Mouse (Mus musculus) cerebral cortex, adult 2 months (tissue): ENCODE results near the gene Olfr53.

Experiments
- WGBS: fragments of 180-500 bp; shearing (Covaris S2); methylation state at CpG from one replicate; pipeline ENCODE4 v1.1.7; 2018; 5-methylcytosine and 5-hydroxymethylcytosine counted together

The Olfr53 gene

GRCm38 (mm10) chr7:140646152-140646551, at the start of gene Olfr53:
Gene Olfr53 (plus strand): TSS chr7:140646452.
- 85% methylated on average over 1 of the region's 1 CpGs for WGBS

DNA sequence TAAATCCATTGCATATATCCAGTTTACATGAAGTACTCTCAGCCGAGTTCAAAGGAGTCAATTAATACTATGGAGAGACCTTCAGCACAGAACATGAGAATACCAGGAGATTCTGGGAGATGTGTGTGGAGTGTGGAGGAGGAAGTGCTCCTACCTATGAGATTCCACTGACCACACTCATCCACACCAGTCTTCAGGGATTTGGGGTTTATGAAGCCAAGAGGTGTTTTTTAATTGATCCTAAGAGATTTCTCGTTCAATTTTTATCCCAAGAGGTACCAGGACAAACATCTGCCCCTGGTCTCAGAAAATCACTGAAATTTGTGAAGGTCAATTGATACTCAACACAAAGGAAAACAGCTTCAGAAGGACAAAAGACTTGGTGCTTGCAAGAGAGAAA, 45.3 kb upstream of the Olfr53 start, which contains the start of gene Olfr46:
Gene Olfr46 (plus strand): TSS at position 301 of the 400 bp plus-strand sequence.
- WGBS = 81% methylated on average over 2 of the region's 2 CpGs

DNA sequence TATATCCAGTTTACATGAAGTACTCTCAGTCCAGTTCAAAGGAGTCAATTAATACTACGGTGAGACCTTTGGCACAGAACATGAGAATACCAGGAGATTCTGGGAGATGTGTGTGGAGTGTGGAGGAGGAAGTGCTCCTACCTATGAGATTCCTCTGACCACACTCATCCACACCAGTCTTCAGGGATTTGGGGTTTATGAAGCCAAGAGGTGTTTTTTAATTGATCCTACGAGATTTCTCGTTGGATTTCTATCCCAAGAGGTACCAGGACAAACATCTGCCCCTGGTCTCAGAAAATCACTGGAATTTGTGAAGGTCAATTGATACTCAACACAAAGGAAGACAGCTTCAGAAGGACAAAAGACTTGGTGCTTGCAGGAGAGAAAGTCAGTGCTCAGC, 17.6 kb upstream of the Olfr53 start, which contains the start of gene Olfr61:
Gene Olfr61 (plus strand): TSS at position 301 of the 400 bp plus-strand sequence.
- WGBS = 77% methylated on average over 3 of the region's 3 CpGs

GRCm38 (mm10) chr7:140630559-140630958, 15.7 kb upstream of the Olfr53 start:
- WGBS = 86% methylated on average over 1 of the region's 1 CpGs

DNA sequence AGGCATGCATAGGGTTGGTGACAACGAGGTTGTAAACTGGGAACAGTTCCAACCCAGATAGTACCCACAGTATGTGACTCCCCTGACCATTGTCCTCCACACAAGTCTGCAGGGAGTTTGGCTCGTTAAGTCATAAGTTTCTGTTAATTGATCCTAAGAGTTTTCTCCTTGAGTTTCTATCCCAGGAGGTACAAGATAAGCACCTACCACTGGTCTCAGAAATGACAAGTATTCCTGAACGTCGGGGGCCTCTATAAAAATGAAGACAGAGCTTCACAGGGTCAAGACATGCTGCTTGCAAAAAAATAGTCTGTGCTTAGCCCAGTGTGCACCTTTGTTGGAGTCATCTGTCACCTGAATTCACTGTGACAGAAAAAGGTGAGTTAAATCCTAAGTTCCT, 13.4 kb downstream of the Olfr53 start, which contains the start of gene Olfr539:
Gene Olfr539 (plus strand): TSS at position 301 of the 400 bp plus-strand sequence.
- 62% methylated on average over 4 of the region's 4 CpGs for WGBS

GRCm38 (mm10) chr7:140670693-140671092, 24.4 kb downstream of the Olfr53 start:
- 92% methylated on average over 3 of the region's 3 CpGs for WGBS

GRCm38 (mm10) chr7:140675863-140676262, 29.6 kb downstream of the Olfr53 start:
- 7% methylated on average over 6 of the region's 6 CpGs for WGBS

DNA sequence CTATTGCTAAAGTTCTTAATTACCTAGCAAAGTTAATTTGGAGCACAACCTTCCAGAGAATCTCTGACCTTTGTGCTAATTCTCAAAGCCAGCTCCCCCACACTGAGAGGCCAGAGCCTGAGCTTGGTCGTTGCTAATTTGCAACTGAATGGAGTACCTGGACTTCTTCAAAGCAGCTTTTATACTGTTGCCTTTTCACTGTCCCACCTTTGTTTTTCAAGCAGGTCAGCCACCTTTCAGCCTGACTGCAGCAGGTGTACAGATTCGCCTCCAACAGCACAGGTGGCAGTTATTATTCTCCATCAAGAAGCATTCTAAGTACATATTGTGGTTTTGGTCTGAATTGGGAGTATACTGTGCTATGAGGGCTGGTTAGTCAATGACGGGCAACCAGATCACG, 33.3 kb downstream of the Olfr53 start:
- 61% methylated on average over 4 of the region's 4 CpGs for WGBS

DNA sequence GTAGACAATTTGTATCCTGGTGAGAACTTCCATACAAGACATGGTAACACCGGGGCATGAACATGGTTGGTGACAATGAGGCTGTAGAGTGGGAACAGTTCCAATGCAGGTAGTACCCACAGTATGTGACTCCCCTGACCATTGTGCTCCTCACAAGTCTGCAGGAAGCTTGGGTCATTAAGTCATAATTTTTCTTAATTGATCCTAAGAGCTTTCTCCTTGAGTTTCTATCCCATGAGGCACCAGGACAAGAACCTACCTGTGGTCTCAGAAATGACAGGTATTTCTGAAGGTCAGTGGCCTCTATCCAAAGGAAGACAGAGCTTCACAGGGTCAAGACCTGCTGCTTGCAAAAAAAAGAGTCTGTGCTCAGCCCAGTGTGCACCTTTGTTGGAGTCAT, 35.4 kb downstream of the Olfr53 start, which contains the start of gene Olfr45:
Gene Olfr45 (plus strand): TSS at position 301 of the 400 bp plus-strand sequence.
- 90% methylated on average over 1 of the region's 1 CpGs for WGBS

GRCm38 (mm10) chr7:140696967-140697366, 50.7 kb downstream of the Olfr53 start, which contains the start of gene Olfr541:
Gene Olfr541 (plus strand): TSS chr7:140697267.

